Mouse (Mus musculus) embryonic facial prominence, embryonic 15.5 days (tissue): ENCODE results near the gene Lrrc8d. TPM values are rescaled to one million over a fixed set of nuclear protein-coding genes. Genes with fewer than 3 reads are reported as not detected.

ENCODE experiments used
- ATAC-seq: fragments of 200-750 bp; cut with Nextera tagmentation; 2 replicates; pipeline ENCODE4 v1.8.0; 2017; ENCODE audit warnings: low read depth, moderate TSS enrichment; ENCODE audit not compliant: insufficient number of reproducible peaks, low FRiP score, low TSS enrichment
- H3K27ac ChIP-seq: fragments of 300-500 bp; sonication (generic); replicated peaks from 2 replicates; pipeline ENCODE4 v1.5.1; 2015; ENCODE audit warnings: mild to moderate bottlenecking, inconsistent platforms
- H3K27me3 ChIP-seq: fragments of 300-500 bp; sonication (generic); 2 replicates; pipeline ENCODE4 v1.6.1; 2015; ENCODE audit warnings: inconsistent platforms
- H3K36me3 ChIP-seq: fragments of 300-500 bp; sonication (generic); 2 replicates; pipeline ENCODE4 v1.6.1; 2015; ENCODE audit warnings: mild to moderate bottlenecking, inconsistent platforms
- H3K4me1 ChIP-seq: fragments of 300-500 bp; sonication (generic); 2 replicates; pipeline ENCODE4 v1.6.1; 2015; ENCODE audit warnings: inconsistent platforms
- H3K4me2 ChIP-seq: fragments of 300-500 bp; sonication (generic); replicated peaks from 2 replicates; pipeline ENCODE4 v1.6.1; 2015; ENCODE audit warnings: mild to moderate bottlenecking, inconsistent platforms
- H3K4me3 ChIP-seq: fragments of 300-500 bp; sonication (generic); replicated peaks from 2 replicates; pipeline ENCODE4 v1.5.1; 2015; ENCODE audit warnings: mild to moderate bottlenecking, inconsistent platforms
- H3K9ac ChIP-seq: fragments of 300-500 bp; sonication (generic); 2 replicates; pipeline ENCODE4 v1.6.1; 2015; ENCODE audit warnings: inconsistent platforms
- H3K9me3 ChIP-seq: fragments of 300-500 bp; sonication (generic); replicated peaks from 2 replicates; pipeline ENCODE4 v1.6.1; 2016; ENCODE audit warnings: inconsistent platforms
- WGBS: fragments of 180-500 bp; shearing (Covaris S2); methylation state at CpG from one replicate; pipeline ENCODE4 v1.1.7; 2015; 5-methylcytosine and 5-hydroxymethylcytosine counted together
- polyA plus RNA-seq: library from polyadenylated mRNA; unstranded; fragments of >200 nt; fragmentation: Nextera tagmentation; extraction: Ambion mirVana; gene quantifications from 2 replicates; pipeline ENCODE4 v1.2.1, GENCODE M21; 2015

Gene Lrrc8d
- polyA plus RNA-seq, 1 experiment from 2014 or later: 17.7 TPM

- H3K9ac ChIP-seq: no peak overlapping the region
- H3K36me3 ChIP-seq: no peaks in the 10 kb centered on the region
- no peak for ATAC-seq
- H3K4me3 ChIP-seq: no peak overlapping the region
- H3K27me3 ChIP-seq: no peaks in the 10 kb centered on the region
- WGBS: 81% methylated on average over 8 of the region's 8 CpGs
- H3K27ac ChIP-seq: no peak overlapping the region
- peaks cover 19% of the 10 kb centered on the region for H3K4me1 ChIP-seq
- no peaks in the 10 kb centered on the region for H3K9me3 ChIP-seq
- H3K4me2 ChIP-seq: no peak overlapping the region
These were observed 78.4 kb downstream of the Lrrc8d start for GRCm38 (mm10) chr5:105778189-105778588.

- no peak overlapping the region for H3K9ac ChIP-seq
- no peaks in the 10 kb centered on the region for H3K36me3 ChIP-seq
- no peak overlapping the region for H3K4me2 ChIP-seq
- peaks cover 19% of the 10 kb centered on the region for H3K4me1 ChIP-seq
- 44% methylated on average over 3 of the region's 3 CpGs for WGBS
- H3K27me3 ChIP-seq: no peaks in the 10 kb centered on the region
- ATAC-seq: no peak
- no peak overlapping the region for H3K4me3 ChIP-seq
- H3K9me3 ChIP-seq: no peaks in the 10 kb centered on the region
- H3K27ac ChIP-seq: no peak overlapping the region
These were observed 79.0 kb downstream of the Lrrc8d start for GRCm38 (mm10) chr5:105778723-105779122.

GRCm38 (mm10) chr5:105779331-105779730, 79.6 kb downstream of the Lrrc8d start:
- no peak overlapping the region for H3K4me2 ChIP-seq
- no peaks in the 10 kb centered on the region for H3K9me3 ChIP-seq
- H3K4me3 ChIP-seq: no peak overlapping the region
- H3K4me1 ChIP-seq: peaks cover 19% of the 10 kb centered on the region
- H3K36me3 ChIP-seq: no peaks in the 10 kb centered on the region
- H3K27me3 ChIP-seq: no peaks in the 10 kb centered on the region
- H3K27ac ChIP-seq: no peak overlapping the region
- ATAC-seq: no peak
- WGBS: 48% methylated on average over 5 of the region's 5 CpGs
- no peak overlapping the region for H3K9ac ChIP-seq

GRCm38 (mm10) chr5:105783848-105784247, 84.1 kb downstream of the Lrrc8d start:
- no peak overlapping the region for H3K9ac ChIP-seq
- H3K27ac ChIP-seq: no peak overlapping the region
- no peak overlapping the region for H3K4me2 ChIP-seq
- WGBS: 99% methylated on average over 13 of the region's 13 CpGs
- H3K36me3 ChIP-seq: no peaks in the 10 kb centered on the region
- peaks cover 35% of the 10 kb centered on the region for H3K4me1 ChIP-seq
- no peak for ATAC-seq
- H3K27me3 ChIP-seq: no peaks in the 10 kb centered on the region
- H3K9me3 ChIP-seq: no peaks in the 10 kb centered on the region
- no peak overlapping the region for H3K4me3 ChIP-seq

- Histone ChIP-seq H3K27me3 (no peaks in the 10 kb centered on the region), H3K4me3 (no peak overlapping the region), H3K27ac (no peak overlapping the region), H3K9me3 (no peaks in the 10 kb centered on the region), H3K4me1 (peaks cover 30% of the 10 kb centered on the region), H3K36me3 (no peaks in the 10 kb centered on the region), H3K9ac (no peak overlapping the region), H3K4me2 (no peak overlapping the region)
- ATAC-seq: no peak
- 71% methylated on average over 10 of the region's 10 CpGs for WGBS
These were observed 85.0 kb downstream of the Lrrc8d start for GRCm38 (mm10) chr5:105784724-105785123.

- Histone ChIP-seq H3K27ac (peak overlapping the region; percentile 40), H3K4me3 (no peak overlapping the region), H3K4me1 (peaks cover 35% of the 10 kb centered on the region), H3K4me2 (no peak overlapping the region), H3K9me3 (no peaks in the 10 kb centered on the region), H3K36me3 (no peaks in the 10 kb centered on the region), H3K27me3 (no peaks in the 10 kb centered on the region), H3K9ac (no peak overlapping the region)
- ATAC-seq: no peak
- 19% methylated on average over 10 of the region's 10 CpGs for WGBS
These were observed 87.8 kb downstream of the Lrrc8d start for GRCm38 (mm10) chr5:105787577-105787976.

- Histone ChIP-seq H3K36me3 (no peaks in the 10 kb centered on the region), H3K27me3 (no peaks in the 10 kb centered on the region), H3K4me2 (no peak overlapping the region), H3K27ac (no peak overlapping the region), H3K4me1 (peaks cover 44% of the 10 kb centered on the region), H3K4me3 (no peak overlapping the region), H3K9me3 (no peaks in the 10 kb centered on the region), H3K9ac (no peak overlapping the region)
- WGBS: 78% methylated on average over 5 of the region's 5 CpGs
- ATAC-seq: no peak
These were observed 90.0 kb downstream of the Lrrc8d start for GRCm38 (mm10) chr5:105789801-105790200.

- 13% methylated on average over 8 of the region's 8 CpGs for WGBS
- Histone ChIP-seq H3K4me1 (peaks cover 27% of the 10 kb centered on the region), H3K27me3 (no peaks in the 10 kb centered on the region), H3K4me2 (peak overlapping the region; percentile 25), H3K9ac (no peak overlapping the region), H3K9me3 (no peaks in the 10 kb centered on the region), H3K36me3 (no peaks in the 10 kb centered on the region), H3K4me3 (no peak overlapping the region; the same call in 1 of the 2 replicates), H3K27ac (peak overlapping the region; percentile 39; the same call in 1 of the 2 replicates)
- peak; percentile 51 for ATAC-seq
These were observed 92.6 kb downstream of the Lrrc8d start for GRCm38 (mm10) chr5:105792331-105792801.

- H3K27me3 ChIP-seq: no peaks in the 10 kb centered on the region
- peaks cover 21% of the 10 kb centered on the region for H3K4me1 ChIP-seq
- peak overlapping the region; percentile 25; the same call in 1 of the 2 replicates for H3K4me2 ChIP-seq
- ATAC-seq: 0 out of 2 replicates have a peak, but pooled peaks have one; percentile 69
- no peak overlapping the region for H3K9ac ChIP-seq
- H3K27ac ChIP-seq: peak overlapping the region; percentile 39
- H3K36me3 ChIP-seq: no peaks in the 10 kb centered on the region
- 26% methylated on average over 13 of the region's 13 CpGs for WGBS
- no peaks in the 10 kb centered on the region for H3K9me3 ChIP-seq
- no peak overlapping the region for H3K4me3 ChIP-seq
These were observed 93.2 kb downstream of the Lrrc8d start for GRCm38 (mm10) chr5:105792853-105793547.

GRCm38 (mm10) chr5:105793548-105793940, 93.8 kb downstream of the Lrrc8d start:
- WGBS: 38% methylated on average over 5 of the region's 5 CpGs
- H3K27me3 ChIP-seq: no peaks in the 10 kb centered on the region
- no peak for ATAC-seq
- no peak overlapping the region for H3K4me3 ChIP-seq
- peaks cover 15% of the 10 kb centered on the region for H3K4me1 ChIP-seq
- peak overlapping the region; percentile 39 for H3K27ac ChIP-seq
- H3K9me3 ChIP-seq: no peaks in the 10 kb centered on the region
- H3K36me3 ChIP-seq: no peaks in the 10 kb centered on the region
- H3K4me2 ChIP-seq: 0 out of 2 replicates have a peak overlapping the region, but pooled peaks have one; percentile 2
- H3K9ac ChIP-seq: no peak overlapping the region

GRCm38 (mm10) chr5:105798421-105798820, 98.7 kb downstream of the Lrrc8d start:
- Histone ChIP-seq H3K4me1 (peaks cover 16% of the 10 kb centered on the region), H3K36me3 (no peaks in the 10 kb centered on the region), H3K27ac (no peak overlapping the region), H3K4me3 (no peak overlapping the region), H3K4me2 (no peak overlapping the region), H3K9ac (no peak overlapping the region), H3K27me3 (no peaks in the 10 kb centered on the region), H3K9me3 (no peaks in the 10 kb centered on the region)
- no peak for ATAC-seq
- 72% methylated on average over 4 of the region's 4 CpGs for WGBS
